Mouse (Mus musculus): Measurements from ENCODE around the gene Ttc8.
"Not testable (repeated sequence)": the region's sequence is repeated elsewhere in the genome, so short reads cannot be mapped to it uniquely, and the experiment has no call there.

The Ttc8 gene

DNA sequence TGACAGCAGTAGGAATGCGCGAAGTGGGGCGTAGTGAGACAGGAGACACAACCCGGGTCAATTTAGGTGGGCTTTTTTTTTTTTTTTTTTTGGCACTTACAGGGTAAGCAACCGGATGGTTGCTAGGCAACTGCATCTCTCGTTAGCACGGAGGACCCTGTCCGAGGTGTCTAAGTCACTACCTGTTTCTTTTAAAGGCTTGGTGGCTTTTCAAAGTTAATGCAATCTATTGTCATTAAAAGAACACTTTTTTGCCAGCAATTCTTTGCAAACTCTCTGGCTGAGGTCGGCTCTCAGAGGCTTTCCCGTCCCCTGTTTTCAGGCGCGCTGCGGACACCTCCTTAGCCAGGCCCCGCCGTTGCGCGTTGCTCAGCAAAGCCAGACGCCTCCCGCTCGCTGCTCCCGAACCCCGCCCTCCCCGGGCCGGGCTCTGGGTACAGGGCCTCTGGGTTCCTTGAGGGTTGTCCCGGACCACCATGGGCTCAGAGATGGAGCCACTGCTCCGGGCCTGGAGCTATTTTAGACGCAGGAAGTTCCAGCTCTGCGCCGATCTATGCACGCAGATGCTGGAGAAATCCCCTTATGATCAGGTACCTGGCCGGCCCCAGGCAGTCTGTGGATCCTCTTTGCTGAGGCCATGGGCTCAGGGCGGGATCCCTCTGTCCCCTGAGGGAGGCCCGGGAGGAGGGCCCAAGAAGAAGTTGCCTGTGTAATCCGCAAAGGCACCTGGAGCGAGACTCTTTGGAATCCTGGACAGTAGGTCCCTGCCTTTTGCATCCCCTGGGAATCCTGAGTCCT lies at the start of gene Ttc8:
Ttc8 (plus strand) TSS at position 381 of the 798 bp plus-strand sequence.
- CTCF ChIA-PET = no interaction called here

DNA sequence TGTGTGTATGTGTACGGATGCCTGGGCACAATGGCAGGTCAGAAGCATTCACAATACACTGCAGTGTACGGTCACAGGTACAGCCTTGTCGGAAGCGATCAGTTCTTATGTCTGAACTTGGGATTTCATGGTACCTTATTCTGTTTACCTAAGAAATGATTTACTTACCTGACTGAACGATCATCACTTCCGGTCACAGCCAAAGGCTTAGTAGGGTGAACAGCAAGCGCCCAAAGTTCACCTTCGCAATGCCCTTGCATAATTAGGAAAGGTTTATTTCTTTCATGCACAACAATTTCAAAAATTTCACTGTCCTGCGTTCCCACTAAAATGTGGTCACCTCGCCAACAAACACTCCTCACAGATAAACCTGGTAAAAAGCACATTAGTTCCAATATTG lies 47.5 kb upstream of the Ttc8 start:
- CTCF ChIA-PET = no interaction called here

DNA sequence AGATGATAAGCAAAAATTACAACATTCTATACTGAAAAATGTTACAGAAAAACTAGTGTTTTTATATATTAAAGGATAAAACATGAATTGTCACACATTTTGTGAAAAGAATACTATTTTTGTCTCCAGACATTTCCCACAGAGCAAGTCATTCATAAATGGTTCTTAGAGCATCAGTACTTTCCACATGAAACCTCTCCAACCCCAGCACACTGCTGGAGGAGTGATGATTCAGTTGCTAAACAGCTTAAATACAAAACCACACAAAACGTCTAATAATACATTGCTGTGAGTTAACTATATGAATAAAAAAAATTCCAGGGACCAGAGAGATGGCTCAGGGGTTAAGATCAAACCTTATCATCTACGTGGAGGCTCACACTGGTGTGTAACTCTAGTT lies 45.2 kb upstream of the Ttc8 start:
- CTCF ChIA-PET = no interaction called here

DNA sequence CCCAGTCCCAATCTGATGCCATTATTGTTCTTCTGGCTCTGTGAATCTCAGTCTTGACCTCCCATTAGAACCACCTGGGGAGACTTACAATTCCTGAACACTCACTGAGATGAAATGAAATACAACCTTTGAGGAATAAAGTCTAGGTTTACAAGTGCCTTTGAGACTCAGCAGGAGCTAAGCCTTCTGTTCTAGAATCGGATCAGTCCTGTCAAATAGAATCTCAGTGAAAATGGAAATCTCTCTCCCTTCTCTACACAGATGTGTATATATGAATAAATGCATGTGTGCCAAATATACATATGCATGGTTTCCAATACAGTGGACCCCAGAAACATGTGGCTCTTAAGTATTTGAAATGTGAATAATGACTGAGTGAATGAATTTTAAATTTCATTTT lies 41.7 kb upstream of the Ttc8 start:
- CTCF ChIA-PET = no interaction called here

DNA sequence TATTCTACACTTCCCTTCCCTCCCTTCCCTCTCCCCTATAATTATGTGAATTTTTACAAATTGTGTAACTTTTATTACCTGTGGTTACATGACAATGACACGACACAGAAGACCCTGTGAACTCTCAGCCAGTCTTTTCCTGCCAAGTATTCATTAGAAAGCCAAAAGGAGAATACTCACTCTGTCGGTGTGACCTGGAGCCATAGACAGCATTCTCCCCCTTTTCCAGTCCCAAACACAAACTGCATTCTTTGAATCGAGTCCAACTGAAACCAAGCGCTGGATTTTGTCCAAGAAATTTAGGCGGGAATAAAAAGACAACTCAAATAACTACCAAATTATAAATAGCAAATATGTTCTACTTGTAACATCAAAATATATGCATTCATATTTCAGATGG lies 38.6 kb upstream of the Ttc8 start:
- CTCF ChIA-PET = interaction anchor here (1.2 kb wide), 1 partner anchor 119 kb away, joined by 3 read pairs; no protein-coding TSS in a partner anchor

DNA sequence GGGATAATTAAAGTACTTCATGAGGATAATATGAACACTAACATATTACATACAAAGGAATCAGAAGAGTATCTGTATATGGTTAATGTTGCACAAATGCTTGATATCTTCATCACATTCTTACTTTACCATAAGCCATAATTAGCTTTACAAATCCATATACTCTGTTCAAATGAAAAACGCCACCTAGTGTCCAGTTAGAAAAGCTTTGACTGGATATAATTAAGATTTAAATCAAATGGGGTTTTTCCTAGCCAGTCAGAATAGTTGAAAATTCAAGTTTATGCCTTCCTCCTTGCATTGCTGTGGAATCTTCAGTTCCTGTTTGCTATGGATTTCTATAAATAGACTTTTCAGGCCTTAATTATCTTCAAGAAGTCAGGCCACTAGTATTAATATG lies 35.9 kb upstream of the Ttc8 start:
- CTCF ChIA-PET = no interaction called here

DNA sequence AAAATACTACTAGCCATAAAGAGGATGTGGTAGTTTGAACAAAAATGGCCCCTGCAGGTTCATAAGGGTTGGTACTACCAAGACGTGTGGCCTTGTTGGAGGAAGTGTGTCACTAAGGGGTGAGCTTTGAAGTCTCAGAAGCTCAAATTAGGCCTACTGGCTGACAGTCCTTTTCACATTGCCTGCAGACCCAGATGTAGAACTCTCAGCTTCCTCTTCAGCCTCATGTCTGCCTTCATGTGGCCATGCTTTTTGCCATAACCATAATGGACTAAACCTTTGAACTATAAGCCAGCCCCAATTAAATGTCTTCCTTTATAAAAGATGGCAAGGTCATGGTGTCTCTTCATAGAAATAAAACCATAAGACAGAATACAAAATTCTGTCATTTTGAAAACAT lies 23.6 kb upstream of the Ttc8 start:
- CTCF ChIA-PET = no interaction called here

DNA sequence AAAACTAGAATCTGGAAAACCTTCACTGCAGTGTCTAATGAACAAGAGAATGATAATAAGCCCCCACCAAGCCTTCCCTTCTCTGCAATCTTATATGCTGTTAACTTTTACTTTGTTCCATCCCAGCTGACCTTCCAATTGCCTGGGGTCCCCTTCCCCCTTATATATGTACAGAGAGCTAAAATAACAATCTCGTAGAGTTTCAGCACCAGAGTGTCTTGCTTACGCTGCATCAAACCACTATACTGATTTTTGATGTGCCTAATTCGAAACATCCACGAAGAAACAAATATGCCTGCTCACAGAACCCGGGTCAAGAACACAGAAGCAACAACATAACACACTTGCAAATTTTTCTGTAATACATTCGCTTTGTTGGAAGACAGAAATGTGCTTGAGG lies 20.7 kb upstream of the Ttc8 start:
- CTCF ChIA-PET = no interaction called here

DNA sequence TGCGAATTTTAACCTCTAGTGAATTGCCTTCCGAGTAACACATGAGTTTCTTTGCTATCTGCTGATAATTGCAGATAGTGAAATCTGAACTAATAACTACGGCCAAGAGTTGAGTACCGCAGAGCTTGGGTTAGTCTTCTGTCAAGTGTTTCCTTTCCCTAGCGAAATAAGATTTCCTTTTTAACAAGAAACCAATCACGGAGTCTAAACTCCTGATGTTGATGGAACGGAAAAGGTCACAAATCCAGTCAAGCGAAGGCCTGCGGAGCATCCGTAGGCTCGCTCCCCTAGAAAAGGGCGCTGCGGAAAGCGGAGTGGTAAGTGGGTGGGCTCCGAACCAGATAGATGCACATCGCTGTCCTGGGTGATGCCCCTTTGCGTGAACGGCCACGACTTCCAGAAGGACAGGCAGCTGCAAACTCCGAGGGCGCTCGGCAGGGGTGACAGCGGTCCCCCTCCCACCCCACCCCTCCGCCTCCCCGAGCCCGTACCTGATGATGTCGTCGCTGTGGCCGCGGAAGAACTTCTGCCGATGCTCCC lies 20.0 kb upstream of the Ttc8 start:
- CTCF ChIA-PET = no interaction called here

DNA sequence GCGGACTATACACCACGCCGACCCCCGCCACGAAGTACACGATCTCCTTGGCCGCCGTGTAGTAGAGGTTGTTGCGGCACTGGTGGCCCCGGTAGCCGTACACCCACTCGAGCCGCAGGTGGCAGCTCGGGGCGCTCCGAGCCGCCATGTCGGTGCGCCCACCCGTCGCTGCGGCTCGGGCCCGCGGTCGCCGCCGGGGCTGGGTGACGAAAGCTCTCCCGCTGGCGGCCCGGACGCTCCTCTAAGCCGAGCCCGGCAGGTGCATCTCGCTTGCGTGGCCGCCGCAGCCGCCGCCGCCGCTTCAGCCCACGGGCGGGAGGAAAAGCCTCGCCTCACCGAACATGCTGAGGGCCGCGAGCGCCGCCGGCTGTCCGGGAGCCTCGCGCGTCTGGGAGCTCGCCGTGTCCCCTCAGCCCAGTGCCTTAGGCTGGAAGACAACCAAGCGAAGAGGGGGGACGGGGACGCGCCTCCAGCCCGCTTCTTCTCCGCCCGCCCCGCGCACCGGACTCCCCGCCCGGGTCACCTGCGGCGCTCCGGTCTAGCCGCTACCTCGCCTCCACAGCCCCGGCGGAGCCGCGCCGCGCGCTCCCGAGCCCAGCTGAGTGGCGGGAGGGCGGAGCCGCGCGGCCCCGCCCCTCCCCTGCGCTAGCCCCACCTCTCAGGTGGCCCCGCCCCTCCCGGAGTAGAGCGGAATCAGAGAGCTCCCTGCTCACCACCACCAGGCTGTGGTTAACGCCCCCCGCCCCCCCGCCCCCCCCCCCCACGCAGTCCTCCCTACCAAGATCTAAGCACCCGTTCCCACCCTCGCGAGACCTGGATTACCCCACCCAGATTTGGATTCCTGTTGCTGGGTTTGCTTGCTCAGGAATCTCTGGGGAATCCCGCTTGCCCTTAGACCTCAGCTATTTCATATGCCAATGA lies 19.2 kb upstream of the Ttc8 start, which contains the start of gene Eml5:
Eml5 (minus strand) TSS at position 604 of the 921 bp plus-strand sequence.
- CTCF ChIA-PET = no interaction called here

DNA sequence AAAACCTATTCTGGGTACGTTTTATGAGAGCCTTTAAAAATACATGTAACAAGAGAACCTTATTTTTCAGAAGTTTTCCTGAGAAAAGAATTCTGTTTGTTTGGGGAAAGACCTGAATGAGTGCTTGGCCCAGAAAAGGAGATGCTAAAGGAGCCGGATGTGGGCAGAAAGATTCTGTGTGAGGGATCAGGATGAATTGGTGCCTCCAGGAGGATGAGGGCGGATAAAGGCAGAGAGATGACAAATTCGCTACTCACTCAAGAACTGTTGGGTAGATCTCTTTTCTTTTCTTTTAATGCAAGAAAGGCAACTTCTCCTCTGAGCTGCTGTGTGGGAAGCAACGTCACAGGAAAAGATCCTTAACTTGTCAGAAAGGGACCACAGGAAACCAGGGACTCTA lies 14.9 kb upstream of the Ttc8 start:
- CTCF ChIA-PET = no interaction called here

DNA sequence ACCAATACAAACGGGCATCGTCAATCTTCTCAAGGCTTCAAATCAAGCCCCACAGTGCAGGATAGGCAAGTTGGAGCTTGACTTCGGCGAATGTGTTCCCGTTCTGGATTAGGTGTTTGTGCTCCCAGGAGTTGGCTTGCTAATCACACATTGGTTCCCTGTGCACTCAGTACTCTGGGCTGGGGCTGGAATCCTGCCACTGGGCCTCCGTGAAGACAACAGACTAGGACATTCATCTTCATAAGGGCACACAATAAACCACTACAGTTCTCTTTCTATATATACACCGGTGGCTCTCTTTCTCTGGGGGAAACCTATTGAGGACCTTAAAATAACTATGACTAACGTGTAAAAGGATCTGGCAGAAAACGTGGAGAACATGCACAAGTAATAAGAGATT lies 10.3 kb upstream of the Ttc8 start:
- CTCF ChIA-PET = no interaction called here

DNA sequence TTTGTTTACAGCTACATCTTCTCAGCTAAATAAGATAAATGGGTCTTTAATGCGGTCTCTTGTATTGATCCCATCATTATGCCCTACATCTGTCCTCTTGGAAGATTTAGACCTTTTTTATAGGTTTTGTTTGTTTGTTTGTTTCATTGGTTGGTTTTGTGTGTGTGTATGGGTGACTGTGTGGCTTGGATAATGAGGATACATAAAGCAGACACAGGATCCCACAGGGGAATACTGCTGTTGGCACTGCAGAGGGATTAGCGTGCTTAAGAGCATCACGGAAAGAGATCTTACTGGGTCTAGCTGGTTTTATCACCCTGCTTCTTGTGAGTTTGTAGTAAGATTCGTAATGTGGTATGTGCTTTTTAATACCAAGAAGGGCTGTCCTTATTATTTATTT lies 10.8 kb downstream of the Ttc8 start:
- CTCF ChIA-PET = no interaction called here

DNA sequence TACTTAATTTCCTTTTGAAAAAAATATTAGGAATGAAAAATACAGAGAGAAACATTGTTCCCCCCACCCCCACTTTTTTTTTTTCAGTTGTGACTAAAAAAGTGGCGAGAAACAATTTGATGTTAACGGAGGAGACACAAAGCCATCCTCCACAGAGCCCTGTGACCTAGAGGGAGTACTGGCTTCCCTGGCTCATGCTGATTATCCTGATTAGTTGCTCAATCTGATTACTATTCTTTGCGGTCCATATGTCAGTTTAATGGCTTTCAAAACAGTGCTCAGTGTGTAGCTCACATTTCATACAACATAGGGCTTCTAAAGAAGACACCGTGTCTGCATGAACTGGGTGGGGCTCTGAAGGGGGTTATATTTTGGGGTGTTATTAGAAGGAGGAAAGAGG lies 12.1 kb downstream of the Ttc8 start:
- CTCF ChIA-PET = no interaction called here

DNA sequence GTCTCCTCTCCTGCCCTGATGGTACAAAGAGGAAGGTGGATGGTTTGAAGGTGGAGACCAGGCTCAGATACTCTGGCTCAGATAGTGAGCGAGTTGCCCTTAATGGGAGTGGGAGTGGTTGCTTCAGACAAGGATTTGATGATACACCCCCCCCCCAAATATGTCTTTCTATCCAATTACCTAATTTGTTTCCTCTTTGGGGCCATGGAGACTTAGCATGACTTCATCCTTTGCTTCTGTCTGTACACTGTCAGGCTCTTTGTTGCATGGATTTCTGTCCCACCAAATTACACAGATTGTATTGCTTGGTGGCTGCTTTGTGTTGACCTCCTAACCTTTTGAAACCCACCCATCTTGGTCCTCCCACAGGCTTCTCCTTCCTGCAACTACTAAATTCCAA lies 12.5 kb downstream of the Ttc8 start:
- CTCF ChIA-PET = no interaction called here

DNA sequence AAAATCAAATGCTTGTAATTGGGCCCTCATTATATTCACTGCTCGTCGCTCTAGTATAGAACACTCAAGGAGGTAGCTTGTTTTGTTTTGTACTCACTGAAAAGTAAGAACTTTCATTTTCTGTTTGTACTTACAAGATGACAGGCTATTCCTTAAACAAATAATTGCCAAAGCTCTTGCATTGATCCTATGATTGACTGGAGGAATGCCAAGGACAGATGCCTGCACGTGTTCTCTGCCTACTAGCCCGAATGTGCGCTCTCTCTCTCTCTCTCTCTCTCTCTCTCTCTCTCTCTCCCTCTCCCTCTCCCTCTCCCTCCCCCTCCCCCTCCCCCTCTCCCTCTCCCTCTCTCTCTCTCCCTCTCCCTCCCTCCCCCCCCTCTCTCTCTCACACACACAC lies 30.9 kb downstream of the Ttc8 start:
- CTCF ChIA-PET = not testable (repeated sequence)

DNA sequence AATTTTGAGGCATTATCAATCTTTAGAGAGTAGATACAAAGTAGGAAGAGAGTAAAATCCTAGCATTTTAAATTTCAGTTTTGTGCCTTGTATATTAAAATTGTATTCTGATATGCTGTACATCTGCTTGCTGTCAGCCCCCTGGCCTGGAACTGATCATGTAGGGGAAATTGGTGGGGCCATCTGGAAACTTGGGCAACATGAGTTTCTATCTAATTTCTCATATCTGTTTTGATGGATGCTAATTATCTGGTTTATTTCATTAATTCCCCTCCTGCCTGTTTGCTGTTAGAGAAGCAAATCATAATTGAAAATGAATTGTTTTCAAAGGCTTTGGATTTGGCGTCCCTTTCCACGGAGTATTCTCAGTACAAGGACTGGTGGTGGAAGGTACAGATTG lies 36.6 kb downstream of the Ttc8 start:
- CTCF ChIA-PET = no interaction called here

DNA sequence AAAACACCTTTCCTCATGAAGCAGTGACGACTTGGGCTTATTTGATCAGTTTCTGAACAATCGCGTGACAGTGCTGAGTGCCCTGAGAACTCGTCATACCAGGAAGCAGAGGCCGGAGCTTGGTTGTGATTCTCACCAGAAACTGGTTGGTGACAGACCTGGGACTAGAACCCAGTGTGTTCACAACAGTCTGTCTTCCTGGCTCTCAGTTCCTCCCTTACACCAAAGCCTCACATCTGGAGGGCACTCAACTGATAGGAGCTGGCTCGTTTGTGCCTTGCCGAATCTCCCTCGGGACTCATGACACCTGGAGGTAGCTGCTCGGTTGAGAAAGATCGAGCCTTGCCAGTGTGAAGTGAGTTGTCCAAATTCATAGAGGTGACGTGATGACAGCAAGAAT lies 37.1 kb downstream of the Ttc8 start:
- CTCF ChIA-PET = no interaction called here

DNA sequence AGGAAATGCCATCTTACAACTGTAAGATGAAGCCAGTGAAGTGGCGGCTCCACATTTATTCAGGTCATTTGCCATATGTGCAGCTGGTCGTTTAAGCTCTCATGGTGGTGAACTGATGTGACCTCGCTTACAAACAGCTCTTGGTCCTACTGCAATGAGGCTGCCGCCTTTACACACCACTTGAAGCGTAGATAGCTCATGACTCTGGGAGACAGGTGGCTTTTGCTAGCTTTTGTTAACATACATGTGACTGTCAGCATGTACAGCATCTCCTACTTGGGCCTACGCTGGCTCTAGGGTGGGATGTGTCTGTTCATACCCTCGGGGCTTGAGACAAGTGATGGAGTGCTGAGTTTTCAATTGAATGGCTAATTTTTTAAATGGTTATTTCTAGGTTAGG lies 40.6 kb downstream of the Ttc8 start:
- CTCF ChIA-PET = no interaction called here

DNA sequence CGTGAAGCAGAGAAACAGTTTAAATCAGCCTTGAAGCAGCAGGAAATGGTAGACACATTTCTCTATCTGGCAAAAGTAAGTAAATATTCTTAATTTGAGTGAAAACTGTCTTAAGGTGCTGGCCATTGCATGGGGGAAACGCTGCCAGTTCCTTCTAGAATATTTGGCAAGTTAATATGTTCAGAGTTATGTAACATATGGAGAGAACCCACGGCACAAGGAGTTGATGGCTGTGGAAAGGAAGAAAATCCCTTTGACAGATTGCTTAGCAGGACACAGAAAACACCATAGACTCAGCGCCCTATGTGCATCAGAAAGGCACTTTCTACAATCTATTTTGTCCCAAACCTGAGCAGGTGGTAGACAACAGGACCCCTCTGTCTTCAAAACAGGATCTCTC lies 41.0 kb downstream of the Ttc8 start:
- CTCF ChIA-PET = no interaction called here

DNA sequence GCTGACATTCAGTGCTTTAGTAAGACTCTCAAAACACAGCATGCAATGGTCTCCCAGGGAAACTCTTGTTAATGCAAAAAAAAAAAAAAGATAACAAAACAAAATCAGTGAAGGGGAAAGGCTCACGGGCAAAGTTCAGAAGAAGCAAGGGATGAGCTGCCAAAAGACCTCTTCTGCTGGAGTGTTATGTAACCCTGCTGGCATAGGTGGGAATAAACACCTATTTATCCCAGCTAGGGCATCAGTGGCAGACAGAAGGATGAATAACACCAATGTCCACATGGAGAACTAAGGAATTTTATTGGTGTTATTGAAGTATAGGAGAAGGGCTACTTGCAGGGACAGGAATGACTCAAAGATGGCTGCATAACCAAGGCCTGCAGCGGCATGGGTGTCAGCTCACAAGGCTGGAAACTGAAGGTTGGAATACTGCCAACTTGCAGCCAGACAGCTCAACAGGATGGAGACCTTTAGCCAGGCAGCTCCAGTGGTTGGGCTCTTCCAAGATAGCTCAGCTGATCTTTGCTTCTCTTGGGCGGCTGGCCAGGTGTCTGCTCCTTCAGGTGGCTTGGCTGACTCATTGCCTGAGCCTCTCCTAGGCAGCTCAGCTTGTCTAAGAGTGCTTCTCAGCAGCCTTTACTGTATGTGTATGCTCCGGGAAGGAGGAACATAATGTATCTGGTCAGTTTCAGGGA lies 45.2 kb downstream of the Ttc8 start:
- CTCF ChIA-PET = no interaction called here

DNA sequence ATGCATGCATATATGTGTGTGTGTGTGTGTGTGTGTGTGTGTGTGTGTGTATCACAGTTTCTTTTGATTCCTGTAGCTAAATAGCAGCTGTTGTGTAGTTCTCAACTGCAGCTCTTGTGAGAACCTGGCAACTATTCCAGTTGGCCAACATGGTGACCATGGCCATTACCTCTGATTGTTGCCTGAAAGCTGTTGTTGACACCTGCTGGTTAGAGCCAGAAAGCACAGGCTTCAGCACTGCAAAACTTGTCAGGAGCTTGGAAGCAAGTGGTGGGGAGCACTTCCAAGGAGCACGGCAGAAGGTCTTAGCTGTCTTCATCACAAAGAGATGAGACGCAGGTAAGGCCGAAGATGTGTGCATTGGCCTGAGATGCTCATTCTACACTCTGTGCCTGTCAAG lies 51.9 kb downstream of the Ttc8 start:
- CTCF ChIA-PET = no interaction called here
